Mouse (Mus musculus) large intestine, adult 2 months (tissue): ENCODE measurements around the gene Adra1d. TPM values are rescaled to one million over a fixed set of nuclear protein-coding genes. Genes with fewer than 3 reads are reported as not detected.

Source experiments
- DNase-seq: peaks from one replicate; pipeline ENCODE4 v3.0.0-alpha.2; 2012; ENCODE audit warnings: low read depth, low spot score
- WGBS: fragments of 180-500 bp; shearing (Covaris S2); methylation state at CpG from one replicate; pipeline ENCODE4 v1.1.7; 2018; 5-methylcytosine and 5-hydroxymethylcytosine counted together
- polyA plus RNA-seq: library from polyadenylated mRNA; depleted of rRNA; stranded (reverse); fragments of >200 nt; gene quantifications from 2 replicates; pipeline ENCODE4 v1.2.3, GENCODE M21; 2012

Adra1d gene
- polyA plus RNA-seq, 1 experiment = 0.24 TPM

DNA sequence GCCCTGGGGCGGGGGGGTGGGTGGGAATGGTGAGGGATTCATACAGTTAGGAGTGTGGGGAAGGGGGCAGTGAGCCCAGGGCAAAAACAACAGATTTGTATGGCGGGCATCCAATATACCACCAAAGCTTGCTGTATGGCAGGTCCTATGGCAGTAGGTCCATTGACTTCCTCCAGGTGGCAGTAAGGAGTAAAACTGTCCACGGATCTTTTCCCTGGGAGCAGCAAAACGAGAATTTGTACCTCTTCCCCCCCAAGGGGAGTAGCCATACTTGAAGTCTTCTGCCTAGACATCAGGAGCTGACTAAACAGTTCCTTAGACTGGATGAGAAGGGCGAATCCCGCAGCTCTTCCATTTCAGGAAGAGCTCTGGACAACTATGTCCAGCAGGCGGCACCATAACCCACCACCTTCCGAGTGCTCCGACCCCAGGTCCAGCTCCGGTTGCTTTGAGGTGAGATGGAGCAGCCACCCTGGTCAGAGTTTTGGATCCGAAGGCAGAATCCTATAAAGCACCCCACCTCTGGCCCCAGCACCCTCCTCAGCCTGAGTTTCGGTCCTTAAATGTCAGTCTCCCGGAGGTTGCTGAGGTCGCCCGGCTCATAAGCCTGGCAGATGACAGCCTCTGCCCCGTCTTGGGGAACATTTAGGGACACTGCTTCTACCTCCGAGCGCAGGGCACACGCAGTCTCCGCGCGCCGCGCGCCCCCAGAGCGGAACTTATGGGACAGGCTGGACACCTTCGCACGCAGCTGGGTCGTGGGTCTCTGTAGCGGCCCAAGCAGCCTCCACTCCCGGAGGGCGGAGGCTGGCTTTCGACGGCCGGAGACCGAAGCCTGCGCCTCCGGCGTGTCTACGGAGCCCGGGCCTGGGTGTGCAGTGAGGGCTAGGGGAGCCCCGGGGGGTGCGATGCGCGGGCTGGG, 16.4 kb downstream of the Adra1d start:
- no peak for DNase-seq
- WGBS = 2% methylated on average over 45 of the region's 45 CpGs

DNA sequence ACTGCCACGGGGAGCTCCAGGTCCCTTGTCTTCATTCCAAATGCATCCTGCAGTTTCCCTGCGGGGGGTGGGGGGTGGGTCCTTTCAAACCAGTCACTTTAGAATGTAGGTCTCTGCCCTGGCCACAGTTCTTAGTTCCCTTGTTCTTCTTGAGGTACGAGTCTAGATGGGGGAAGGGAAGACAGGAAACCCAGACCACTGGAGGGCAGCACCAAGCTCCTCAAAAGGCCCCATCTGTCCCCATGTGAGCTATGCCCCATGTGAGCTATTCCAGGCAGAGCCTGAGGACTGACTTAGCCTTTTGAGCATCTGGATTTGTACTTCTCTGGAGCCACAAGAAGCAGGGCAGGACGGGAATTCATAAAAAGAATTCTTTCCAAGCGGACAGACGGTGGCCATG, 19.6 kb downstream of the Adra1d start:
- 42% methylated on average over 6 of the region's 6 CpGs for WGBS
- no peak for DNase-seq

DNA sequence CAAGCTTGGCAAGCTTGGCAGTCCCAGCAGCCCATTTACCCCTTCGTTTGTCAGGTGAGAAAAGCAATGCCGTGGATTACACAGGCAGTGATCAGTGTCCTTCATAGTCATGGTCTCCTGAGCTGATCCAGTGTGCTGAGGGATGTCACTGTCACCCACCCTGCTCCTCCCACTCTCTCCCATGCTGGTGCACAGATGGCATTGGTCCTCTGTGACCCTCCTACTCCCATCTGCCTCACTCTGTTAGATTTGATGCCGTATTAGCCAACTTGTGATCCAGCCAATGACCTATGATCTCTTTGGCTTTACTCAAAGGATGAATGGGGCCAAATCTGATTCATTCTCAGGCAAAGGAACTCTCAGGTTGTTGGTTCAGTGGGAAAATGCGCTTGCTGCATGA, 20.4 kb downstream of the Adra1d start:
- DNase-seq = no peak
- WGBS = 75% methylated on average over 4 of the region's 4 CpGs

DNA sequence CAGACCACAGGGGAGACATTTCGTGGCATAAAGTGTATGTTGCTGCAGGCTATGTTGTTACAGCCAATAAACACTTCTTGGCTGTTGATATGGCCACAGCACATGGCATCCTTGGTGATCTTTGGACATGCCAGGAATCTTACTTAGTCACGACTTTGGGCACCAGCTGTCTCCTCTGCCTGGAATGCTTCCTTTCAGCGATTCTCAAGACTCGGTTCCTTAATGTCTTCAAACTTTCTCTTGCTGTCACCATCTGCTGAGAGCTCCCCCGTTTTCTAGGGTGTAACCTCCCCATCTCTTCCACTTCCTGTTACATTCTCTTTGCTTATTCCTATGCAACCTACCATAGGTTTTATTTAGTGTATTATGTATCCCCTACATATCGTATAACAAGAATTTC, 22.3 kb downstream of the Adra1d start:
- no peak for DNase-seq
- 72% methylated on average over 6 of the region's 6 CpGs for WGBS

DNA sequence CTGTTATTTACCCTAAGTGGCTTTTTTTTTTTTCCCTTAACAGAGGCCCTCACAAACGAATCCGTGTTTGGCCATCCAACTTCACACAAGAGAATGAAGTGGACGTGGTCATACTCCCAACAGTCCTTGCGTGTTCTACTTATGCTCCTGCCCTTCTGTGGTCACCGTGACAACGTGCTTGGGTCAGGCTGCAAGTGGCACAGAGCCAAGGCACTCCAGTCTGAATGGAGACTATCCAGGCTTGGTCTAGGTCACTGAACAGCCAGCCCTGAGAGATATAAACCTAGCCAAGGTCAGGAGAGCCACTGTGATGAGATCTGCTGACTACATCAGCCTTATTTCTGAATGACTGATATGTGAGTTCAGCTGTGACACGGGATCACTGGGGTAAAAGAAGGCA, 23.7 kb downstream of the Adra1d start:
- 33% methylated on average over 7 of the region's 7 CpGs for WGBS
- no peak for DNase-seq

DNA sequence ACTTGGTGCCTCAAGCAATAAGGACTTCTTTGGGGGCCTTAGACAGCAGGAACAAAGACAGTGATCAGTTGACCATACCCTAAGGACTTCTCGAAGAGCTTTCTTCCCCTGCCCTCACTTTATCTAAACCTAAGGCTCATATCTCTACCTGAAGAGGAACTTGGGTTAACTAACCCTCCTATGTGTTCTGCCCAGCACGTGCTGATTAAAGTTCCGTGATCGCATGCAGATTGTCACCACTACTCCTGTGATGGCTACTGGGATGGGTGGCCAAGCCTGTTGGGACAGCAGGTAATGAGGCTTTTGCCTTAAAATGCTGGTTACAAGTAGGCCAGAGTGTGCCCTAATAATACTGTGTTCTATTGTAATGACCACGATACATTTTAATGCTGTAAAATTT, 26.9 kb downstream of the Adra1d start:
- DNase-seq = no peak
- WGBS = 87% methylated on average over 5 of the region's 5 CpGs

DNA sequence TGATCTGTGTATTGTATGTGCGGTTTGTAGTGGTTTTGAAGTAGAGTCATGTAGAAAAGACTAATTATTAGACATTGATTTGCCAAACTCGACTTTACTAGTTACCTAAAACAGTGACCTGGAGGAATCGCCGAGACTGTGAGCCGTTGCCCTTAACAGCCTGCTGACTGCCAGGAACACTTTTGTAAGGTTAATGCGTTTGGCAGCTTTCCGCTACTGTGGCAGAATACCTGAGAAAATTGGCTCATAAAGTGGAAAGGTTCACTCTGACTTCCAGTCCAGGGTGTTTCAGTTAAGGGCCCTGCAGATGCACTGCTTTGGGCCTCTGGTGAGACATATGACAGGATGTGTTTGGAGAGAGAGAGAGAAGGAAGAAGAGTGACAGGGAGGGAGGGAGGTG, 30.8 kb downstream of the Adra1d start:
- WGBS = 75% methylated on average over 7 of the region's 7 CpGs
- DNase-seq = no peak

- 22% methylated on average over 9 of the region's 9 CpGs for WGBS
Measured at GRCm38 (mm10) chr2:131530623-131531008, 31.5 kb downstream of the Adra1d start.

DNA sequence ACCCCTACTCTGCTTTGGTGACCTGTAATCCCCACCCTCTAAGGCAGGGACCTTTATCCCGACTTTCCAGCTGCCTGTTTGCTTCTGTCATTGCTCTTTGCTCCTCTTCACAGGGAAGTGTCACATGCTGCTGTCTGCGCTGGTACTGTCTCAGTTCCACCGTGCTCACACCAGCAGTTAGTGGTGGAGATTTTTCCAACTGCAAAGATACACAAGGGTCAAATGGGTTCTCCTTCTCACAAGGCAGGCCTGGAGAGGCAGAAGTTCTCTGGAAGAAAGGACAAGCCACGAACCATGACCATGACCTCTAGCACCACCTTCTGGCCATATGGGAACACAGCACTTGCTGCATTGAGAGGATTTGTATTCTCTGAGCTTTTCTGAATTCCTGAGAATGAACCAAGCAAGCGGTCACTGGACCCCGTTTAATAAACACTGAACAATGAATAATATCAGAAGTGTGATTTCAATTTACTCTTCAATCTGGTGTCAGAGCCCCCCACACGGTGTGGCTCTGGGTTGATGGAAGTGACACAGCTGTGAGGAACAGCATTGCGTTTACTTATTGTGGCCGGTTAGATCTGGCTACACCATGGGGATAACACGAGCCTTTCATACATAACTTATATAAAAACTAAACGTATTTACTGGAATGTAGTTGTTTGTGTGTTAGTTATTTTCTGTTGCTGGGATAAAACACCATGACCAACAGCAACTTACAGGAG, 32.0 kb downstream of the Adra1d start:
- DNase-seq = no peak
- WGBS = 30% methylated on average over 11 of the region's 11 CpGs

More at GRCm38 (mm10) chr2:131530623-131531008, 31.5 kb downstream of the Adra1d start:
- DNase-seq = no peak

- 40% methylated on average over 3 of the region's 3 CpGs for WGBS
- no peak for DNase-seq
Measured at GRCm38 (mm10) chr2:131527061-131527460, 35.0 kb downstream of the Adra1d start.

DNA sequence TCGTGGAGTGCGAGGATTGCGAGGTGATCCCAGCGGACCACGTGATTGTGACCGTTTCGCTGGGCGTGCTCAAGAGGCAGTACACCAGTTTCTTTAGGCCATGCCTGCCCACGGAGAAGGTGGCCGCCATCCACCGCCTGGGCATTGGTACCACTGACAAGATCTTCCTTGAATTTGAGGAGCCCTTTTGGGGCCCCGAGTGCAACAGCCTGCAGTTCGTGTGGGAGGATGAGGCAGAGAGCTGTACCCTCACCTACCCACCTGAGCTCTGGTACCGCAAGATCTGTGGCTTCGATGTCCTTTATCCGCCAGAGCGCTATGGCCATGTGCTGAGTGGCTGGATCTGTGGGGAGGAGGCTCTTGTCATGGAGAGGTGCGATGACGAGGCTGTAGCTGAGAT, 41.3 kb downstream of the Adra1d start:
- WGBS = 95% methylated on average over 19 of the region's 19 CpGs
- no peak for DNase-seq

DNA sequence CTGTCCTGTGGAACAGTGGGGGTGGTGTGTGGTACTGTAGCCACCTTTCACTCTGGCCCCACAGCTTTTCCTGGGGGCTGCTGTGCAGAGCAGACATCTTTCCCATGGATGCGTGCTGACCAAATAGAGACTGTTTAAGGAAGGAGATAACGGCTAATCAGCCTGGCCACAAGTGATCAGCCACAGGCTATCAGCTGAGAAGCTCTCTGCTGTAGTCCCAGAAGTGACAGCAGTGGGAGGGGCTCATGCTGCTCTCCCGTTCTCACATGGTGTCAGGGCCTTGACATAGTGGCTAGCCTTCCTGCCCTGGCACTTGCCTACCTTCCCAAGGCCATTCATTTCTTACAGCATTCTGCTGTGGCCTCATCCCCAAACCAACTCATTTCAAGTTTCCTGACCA, 43.3 kb downstream of the Adra1d start:
- DNase-seq = no peak
- WGBS = 47% methylated on average over 3 of the region's 3 CpGs

GRCm38 (mm10) chr2:131517550-131517949, 44.5 kb downstream of the Adra1d start:
- no peak for DNase-seq
- WGBS = 87% methylated on average over 4 of the region's 4 CpGs

DNA sequence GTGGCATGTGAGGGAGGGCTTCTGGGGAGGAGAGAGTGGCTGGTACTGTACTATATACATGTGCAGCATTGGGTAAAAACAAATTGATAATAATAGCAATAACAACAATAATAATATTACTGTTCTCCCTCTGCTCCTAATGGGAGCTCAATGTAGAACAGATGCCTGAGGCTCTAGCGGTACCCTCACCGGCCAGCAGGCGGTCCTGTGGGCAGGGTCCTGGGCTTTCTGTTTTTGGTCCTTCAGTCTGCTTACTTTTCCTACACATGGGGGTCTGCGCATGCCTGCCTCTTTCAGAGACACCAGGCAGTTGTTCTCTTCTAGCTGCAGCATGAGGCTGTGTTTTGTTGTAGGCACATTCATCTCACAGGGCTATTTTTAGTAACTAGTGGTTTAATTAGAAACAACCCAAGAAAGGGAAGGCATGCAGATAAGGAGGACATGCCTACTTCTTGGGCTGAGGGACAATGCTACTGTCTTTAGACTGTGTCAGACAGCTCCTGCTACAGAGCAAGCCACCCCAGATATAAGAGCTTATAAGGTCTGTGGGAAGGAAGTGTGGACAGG, 47.9 kb downstream of the Adra1d start:
- WGBS = 91% methylated on average over 4 of the region's 4 CpGs
- no peak for DNase-seq

- 11% methylated on average over 2 of the region's 2 CpGs for WGBS
- DNase-seq = no peak
Measured at GRCm38 (mm10) chr2:131513477-131513876, 48.6 kb downstream of the Adra1d start.

GRCm38 (mm10) chr2:131510531-131510930, 51.6 kb downstream of the Adra1d start:
- DNase-seq = no peak
- 73% methylated on average over 5 of the region's 5 CpGs for WGBS

DNA sequence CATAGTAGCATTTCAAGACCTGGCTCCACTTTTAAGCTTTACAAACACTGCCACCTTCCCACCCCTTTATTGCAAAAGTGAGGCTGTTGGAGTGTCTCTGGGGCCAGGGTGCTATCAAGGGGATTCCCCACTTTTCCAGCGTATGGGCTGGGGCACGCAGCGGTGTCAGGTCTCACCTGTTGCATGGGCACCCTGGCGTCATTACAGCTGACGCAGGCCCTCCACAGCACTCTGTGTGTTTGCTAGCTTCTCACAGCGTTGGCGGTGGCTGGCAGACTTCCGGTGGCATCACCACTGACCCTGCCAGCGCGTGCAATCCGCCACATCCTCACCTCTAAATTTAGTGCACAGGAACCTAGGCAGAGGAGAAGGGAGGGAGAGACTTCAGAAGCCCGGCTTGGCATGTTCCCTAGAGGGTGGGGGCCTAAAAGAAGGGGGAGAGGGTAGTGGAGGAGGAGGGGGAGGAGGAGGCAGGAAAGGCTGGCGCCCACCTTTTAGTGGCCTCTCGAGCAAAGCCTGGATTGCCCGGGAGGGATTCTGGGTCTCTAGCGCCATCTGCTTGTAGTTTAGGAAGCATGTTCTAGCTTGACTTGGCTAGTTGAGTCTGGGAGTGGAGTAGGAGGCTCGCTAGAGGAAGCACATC, 52.3 kb downstream of the Adra1d start:
- no peak for DNase-seq
- WGBS = 5% methylated on average over 17 of the region's 17 CpGs

DNA sequence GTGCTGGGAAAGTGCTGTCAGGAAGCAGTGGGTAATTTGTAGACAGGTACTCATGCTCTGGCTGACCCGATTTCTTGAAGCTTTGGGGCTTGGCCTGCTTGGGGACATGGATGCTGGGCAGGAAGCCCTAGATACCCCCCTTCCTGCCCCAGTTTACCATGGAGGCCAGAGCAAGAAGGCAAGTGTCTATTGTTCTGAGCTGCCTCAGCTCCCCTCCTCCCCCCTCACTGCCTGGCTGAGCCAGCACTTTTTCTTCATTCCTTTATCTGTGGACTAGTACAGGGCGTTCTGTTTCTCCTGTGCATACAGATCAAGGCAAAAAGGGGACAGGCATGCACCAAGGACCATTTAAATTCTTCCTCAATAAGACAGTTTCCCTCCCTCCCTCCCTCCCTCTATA, 53.6 kb downstream of the Adra1d start:
- no peak for DNase-seq
- 68% methylated on average over 2 of the region's 2 CpGs for WGBS

GRCm38 (mm10) chr2:131506358-131506757, 55.7 kb downstream of the Adra1d start:
- DNase-seq = no peak
- WGBS = 69% methylated on average over 3 of the region's 3 CpGs

GRCm38 (mm10) chr2:131505431-131505830, 56.7 kb downstream of the Adra1d start:
- DNase-seq = no peak
